Mouse (Mus musculus): Measurements from ENCODE around the gene Emc4.

Gene Emc4

GRCm38 (mm10) chr2:112332051-112332898 is 35.6 kb downstream of the Emc4 start:
- no peak for DNase-seq

GRCm38 (mm10) chr2:112328069-112328777 is 39.6 kb downstream of the Emc4 start:
- DNase-seq: no peak

GRCm38 (mm10) chr2:112318905-112319304 is 48.9 kb downstream of the Emc4 start:
- DNase-seq: no peak

- DNase-seq: no peak
Observed at GRCm38 (mm10) chr2:112318227-112318626, 49.6 kb downstream of the Emc4 start.

DNA sequence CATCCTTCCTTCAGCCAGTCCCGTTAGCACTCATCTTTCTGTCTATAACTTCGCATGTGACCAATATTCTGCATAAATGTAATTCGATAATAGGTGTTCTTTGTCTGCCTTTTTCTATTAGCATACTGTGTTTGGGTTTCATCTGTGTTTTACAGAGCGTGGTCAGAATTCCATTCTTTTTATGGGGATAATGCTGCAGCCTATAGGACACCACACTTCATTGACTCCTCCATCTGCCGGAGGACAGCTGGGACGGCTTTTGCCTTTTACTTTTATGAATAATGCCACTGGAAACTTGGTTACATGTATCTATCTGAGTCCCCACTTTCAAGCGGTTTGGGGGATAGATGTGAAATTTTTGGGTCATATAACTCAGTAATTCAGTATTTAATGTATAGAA is 52.2 kb downstream of the Emc4 start:
- DNase-seq: no peak
